Mouse (Mus musculus) hindbrain, embryonic 14.5 days (tissue): ENCODE data around the gene Rps6kc1. TPM values are rescaled to one million over a fixed set of nuclear protein-coding genes. Genes with fewer than 3 reads are reported as not detected.
A peak's percentile ranks its signal among the peaks of the same experiment; 100 is the strongest.

Experiments used
- ATAC-seq: fragments of 200-750 bp; cut with Nextera tagmentation; 2 replicates; pipeline ENCODE4 v1.8.0; 2017; ENCODE audit warnings: moderate number of reproducible peaks, mild to moderate bottlenecking, moderate TSS enrichment, moderate library complexity; ENCODE audit not compliant: low FRiP score
- DNase-seq: peaks from one replicate; pipeline ENCODE4 v3.0.0-alpha.2; 2015; ENCODE audit warnings: low spot score
- H3K27ac ChIP-seq: fragments of 300-500 bp; sonication (generic); 2 replicates; pipeline ENCODE4 v1.5.1; 2014; ENCODE audit warnings: mild to moderate bottlenecking, moderate library complexity
- H3K27me3 ChIP-seq: fragments of 300-500 bp; sonication (generic); 2 replicates; pipeline ENCODE4 v1.6.1; 2014; ENCODE audit warnings: mild to moderate bottlenecking, low read length, mixed read lengths; ENCODE audit not compliant: control insufficient read depth, insufficient read depth
- H3K36me3 ChIP-seq: fragments of 300-500 bp; sonication (generic); replicated peaks from 2 replicates; pipeline ENCODE4 v1.6.1; 2014; ENCODE audit not compliant: control insufficient read depth, insufficient read depth
- H3K4me1 ChIP-seq: fragments of 300-500 bp; sonication (generic); replicated peaks from 2 replicates; pipeline ENCODE4 v1.6.1; 2014; ENCODE audit warnings: antibody characterized with exemption, low read length, mixed read lengths; ENCODE audit not compliant: control insufficient read depth, insufficient read depth
- H3K4me2 ChIP-seq: fragments of 300-500 bp; sonication (generic); replicated peaks from 2 replicates; pipeline ENCODE4 v1.6.1; 2014; ENCODE audit warnings: mild to moderate bottlenecking, moderate library complexity
- H3K4me3 ChIP-seq: fragments of 300-500 bp; sonication (generic); replicated peaks from 2 replicates; pipeline ENCODE4 v1.5.1; 2014; ENCODE audit warnings: mild to moderate bottlenecking, low read length
- H3K9ac ChIP-seq: fragments of 300-500 bp; sonication (generic); 2 replicates; pipeline ENCODE4 v1.6.1; 2014
- H3K9me3 ChIP-seq: fragments of 300-500 bp; sonication (generic); 2 replicates; pipeline ENCODE4 v1.6.1; 2016; ENCODE audit warnings: low read length; ENCODE audit not compliant: control insufficient read depth
- WGBS: fragments of 180-500 bp; shearing (Covaris S2); extraction: QIAGEN DNeasy Blood & Tissue Kit; methylation state at CpG from one replicate; pipeline ENCODE4 v1.1.7; 2014; 5-methylcytosine and 5-hydroxymethylcytosine counted together
- polyA plus RNA-seq: library from polyadenylated mRNA; unstranded; fragments of >200 nt; fragmentation: Nextera tagmentation; extraction: Ambion mirVana; gene quantifications from 2 replicates; pipeline ENCODE4 v1.2.1, GENCODE M21; 2014

Gene Rps6kc1
- polyA plus RNA-seq, 1 experiment from 2014 or later: 27.7 TPM

DNA sequence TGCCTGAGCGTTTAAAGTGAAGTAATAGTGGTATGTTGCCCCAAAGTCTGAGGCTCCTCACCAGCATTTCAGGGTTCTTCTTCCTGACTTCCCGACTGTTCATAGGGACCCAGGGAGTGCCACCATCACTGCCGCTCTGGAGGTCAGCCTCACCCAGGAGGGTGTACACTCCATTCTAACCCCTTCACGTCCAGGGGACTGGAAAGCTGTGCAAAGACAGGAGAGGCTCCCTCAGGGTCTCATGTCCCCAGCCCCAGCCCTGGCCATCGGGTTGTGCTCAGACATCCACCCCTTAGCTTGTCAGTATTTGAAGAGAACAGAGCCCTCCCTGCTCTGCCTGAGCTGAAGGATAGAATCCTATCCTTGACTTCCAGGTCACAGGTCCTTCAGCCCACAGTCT lies 248.8 kb downstream of the Rps6kc1 start:
- Histone ChIP-seq H3K27me3 (no peaks in the 10 kb centered on the region), H3K27ac (no peak overlapping the region), H3K4me2 (no peak overlapping the region), H3K9me3 (no peaks in the 10 kb centered on the region), H3K4me3 (no peak overlapping the region), H3K4me1 (no peaks in the 10 kb centered on the region), H3K9ac (no peak overlapping the region), H3K36me3 (no peaks in the 10 kb centered on the region)
- ATAC-seq (no peak), DNase-seq (no peak)
- 73% methylated on average over 5 of the region's 5 CpGs for WGBS

DNA sequence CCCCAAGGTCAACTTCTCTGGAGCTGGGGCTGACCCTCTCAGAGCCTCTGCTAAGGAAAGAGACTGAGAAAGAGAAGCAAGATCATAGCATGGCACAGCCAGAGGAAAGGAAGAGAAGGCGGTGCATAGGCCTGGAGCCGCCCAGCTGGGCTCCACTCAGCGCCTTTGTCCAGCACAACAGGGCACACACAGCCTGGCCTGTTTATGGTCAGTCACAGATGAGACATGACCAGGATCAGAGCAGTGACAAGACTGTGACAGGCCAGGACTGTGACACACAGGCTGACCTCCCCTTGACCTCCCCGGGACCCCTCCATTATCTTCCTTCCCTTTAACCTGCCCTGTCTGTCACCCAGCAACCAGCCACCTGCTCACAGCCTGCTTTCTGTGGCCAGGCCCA lies 249.8 kb downstream of the Rps6kc1 start:
- ATAC-seq (peak; percentile 27; the same call in 1 of the 2 replicates), DNase-seq (no peak)
- WGBS: 29% methylated on average over 4 of the region's 4 CpGs

DNA sequence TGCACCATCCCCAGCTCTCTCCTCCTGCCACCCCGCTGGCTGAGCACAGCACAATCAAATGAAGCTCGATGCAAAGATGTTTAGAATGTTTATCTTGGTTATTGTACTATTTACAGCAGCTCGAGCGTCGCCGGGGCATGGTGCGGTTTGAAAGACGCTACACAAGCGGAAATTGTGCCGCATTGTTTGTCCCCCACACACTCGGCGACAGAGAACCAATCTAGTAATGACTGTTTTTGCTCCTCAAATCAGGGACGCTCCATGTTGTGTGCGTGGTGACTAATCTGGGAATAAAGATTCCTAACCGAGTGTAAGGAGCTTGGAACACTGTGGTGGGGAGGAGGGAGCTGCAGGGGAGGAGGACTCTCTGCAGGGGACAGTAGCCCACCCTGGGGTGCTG lies 250.3 kb downstream of the Rps6kc1 start:
- DNase-seq: no peak

More for the DNA sequence above, 249.8 kb downstream of the Rps6kc1 start:
- no peaks in the 10 kb centered on the region for H3K4me1 ChIP-seq
- no peaks in the 10 kb centered on the region for H3K27me3 ChIP-seq
- no peak overlapping the region for H3K27ac ChIP-seq
- no peak overlapping the region for H3K4me2 ChIP-seq
- H3K36me3 ChIP-seq: no peaks in the 10 kb centered on the region
- H3K4me3 ChIP-seq: no peak overlapping the region
- H3K9ac ChIP-seq: no peak overlapping the region
- H3K9me3 ChIP-seq: no peaks in the 10 kb centered on the region

DNA sequence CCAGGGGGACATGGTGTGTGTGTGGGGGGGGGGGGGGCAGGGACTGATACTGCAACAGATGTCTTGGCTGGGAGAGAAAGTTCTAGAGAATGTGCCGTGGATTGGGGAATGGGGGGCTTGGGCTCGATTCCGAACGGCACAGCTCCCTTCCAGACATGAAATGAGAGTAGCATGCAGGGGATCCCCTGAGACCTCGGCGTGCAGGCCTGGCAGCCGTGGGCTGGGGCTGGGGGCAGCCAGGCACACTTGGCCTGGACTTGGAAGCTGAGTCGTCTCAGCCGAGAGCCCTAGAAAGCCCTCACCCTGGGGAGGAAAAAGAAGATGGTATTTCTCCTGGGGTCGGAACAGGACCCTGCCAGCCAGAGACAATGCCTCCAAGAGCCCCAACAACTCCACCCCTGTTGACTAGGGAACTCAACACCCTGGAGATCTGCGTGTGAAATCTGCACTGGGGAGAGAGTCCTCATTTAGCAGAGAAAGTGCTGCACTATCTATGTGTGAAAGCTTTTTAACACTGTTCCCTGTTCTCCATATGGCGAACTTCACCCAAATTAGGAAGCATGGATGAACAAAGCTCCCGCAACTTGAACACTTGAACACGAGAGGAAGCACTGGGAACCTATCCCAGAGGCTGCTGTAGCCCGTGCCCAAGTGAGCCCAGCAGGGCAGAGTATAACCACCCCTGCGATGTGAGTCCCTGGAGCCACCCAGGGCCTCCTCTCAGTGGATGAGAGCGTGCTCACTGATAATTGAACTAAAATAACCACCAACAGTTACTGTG lies 251.7 kb downstream of the Rps6kc1 start:
- no peaks in the 10 kb centered on the region for H3K9me3 ChIP-seq
- H3K4me2 ChIP-seq: no peak overlapping the region
- no peaks in the 10 kb centered on the region for H3K27me3 ChIP-seq
- DNase-seq: no peak
- H3K4me3 ChIP-seq: no peak overlapping the region
- H3K4me1 ChIP-seq: peaks cover 8% of the 10 kb centered on the region; the same call in 1 of the 2 replicates
- WGBS: 77% methylated on average over 17 of the region's 17 CpGs
- H3K36me3 ChIP-seq: no peaks in the 10 kb centered on the region
- no peak overlapping the region for H3K27ac ChIP-seq
- ATAC-seq: no peak
- H3K9ac ChIP-seq: no peak overlapping the region

More for the DNA sequence above, 250.3 kb downstream of the Rps6kc1 start:
- H3K27me3 ChIP-seq: no peaks in the 10 kb centered on the region
- no peak overlapping the region for H3K4me2 ChIP-seq
- H3K4me3 ChIP-seq: no peak overlapping the region
- no peak overlapping the region for H3K27ac ChIP-seq
- no peak for ATAC-seq
- H3K4me1 ChIP-seq: 0 out of 2 replicates have a peak, but pooled peaks cover 3% of the 10 kb centered on the region
- no peaks in the 10 kb centered on the region for H3K36me3 ChIP-seq
- no peak overlapping the region for H3K9ac ChIP-seq
- H3K9me3 ChIP-seq: no peaks in the 10 kb centered on the region
- WGBS: 41% methylated on average over 15 of the region's 15 CpGs

DNA sequence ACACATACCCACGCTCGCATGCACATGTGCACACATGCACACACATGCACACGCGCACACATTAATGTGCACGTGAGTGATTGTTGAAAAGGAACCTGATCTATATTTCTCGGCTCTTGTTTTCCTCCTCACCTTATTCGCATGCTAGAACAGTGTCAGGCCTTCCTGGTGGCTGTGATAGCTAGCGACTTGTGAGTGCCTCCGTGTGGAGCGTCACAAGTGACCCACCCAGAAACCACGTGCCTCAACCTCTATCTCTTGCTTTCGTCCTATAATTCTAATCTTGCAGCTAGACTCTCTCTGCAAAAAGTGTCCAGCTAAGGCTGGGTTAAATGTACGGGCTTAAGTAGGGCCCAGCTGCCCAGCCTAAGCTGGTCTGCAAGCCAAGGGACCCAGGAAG lies 253.3 kb downstream of the Rps6kc1 start:
- no peak overlapping the region for H3K4me2 ChIP-seq
- no peak overlapping the region for H3K27ac ChIP-seq
- H3K9me3 ChIP-seq: no peaks in the 10 kb centered on the region
- H3K36me3 ChIP-seq: no peaks in the 10 kb centered on the region
- WGBS: 96% methylated on average over 13 of the region's 13 CpGs
- peaks cover 21% of the 10 kb centered on the region for H3K4me1 ChIP-seq
- no peaks in the 10 kb centered on the region for H3K27me3 ChIP-seq
- no peak overlapping the region for H3K4me3 ChIP-seq
- ATAC-seq (no peak), DNase-seq (no peak)
- no peak overlapping the region for H3K9ac ChIP-seq

DNA sequence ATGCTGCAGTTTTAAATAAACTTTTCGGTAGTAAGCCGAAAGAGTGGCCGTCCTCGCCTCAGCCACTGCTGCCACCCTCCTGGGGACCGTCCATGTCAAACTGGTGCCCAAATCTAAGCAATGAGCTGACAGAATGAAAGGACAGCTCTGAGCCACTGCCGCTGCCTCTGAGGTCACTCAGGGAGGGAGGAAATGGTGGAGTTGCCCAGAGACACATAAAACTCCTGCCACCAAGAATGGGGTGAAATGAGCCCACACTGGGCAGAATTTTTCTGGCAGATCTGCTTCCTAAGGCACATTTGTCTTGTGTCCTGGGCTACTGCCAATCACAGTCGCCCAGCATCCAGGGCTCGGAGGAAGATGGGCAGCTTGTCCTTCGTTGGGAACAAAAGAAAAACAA lies 255.5 kb downstream of the Rps6kc1 start:
- WGBS: 49% methylated on average over 9 of the region's 9 CpGs
- Histone ChIP-seq H3K4me2 (no peak overlapping the region), H3K27ac (no peak overlapping the region), H3K9ac (no peak overlapping the region), H3K4me3 (no peak overlapping the region), H3K36me3 (no peaks in the 10 kb centered on the region), H3K9me3 (no peaks in the 10 kb centered on the region), H3K27me3 (no peaks in the 10 kb centered on the region), H3K4me1 (peaks cover 21% of the 10 kb centered on the region)
- ATAC-seq (peak; percentile 31; the same call in 1 of the 2 replicates), DNase-seq (no peak)

DNA sequence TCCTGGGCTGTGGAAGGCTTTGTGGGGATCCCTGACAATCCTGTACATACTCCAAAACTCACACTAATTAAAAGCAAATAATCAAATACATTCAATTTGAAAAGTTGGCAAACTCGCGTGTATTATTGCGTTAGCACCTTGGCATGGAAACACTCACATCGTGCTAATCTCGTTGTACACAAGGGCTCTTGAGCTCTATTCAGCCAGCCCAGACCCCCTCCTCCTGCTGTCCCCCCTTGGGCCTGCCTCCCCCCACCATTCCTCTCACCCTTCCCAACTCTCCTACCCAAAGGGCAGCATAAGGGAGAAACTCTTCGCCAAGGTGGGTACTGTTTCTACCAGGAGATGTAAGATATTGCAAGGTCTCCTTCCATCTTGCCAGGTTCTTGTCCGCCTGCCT lies 255.9 kb downstream of the Rps6kc1 start:
- DNase-seq: no peak
- ATAC-seq: no peak
- no peak overlapping the region for H3K9ac ChIP-seq
- H3K36me3 ChIP-seq: no peaks in the 10 kb centered on the region
- no peaks in the 10 kb centered on the region for H3K27me3 ChIP-seq
- H3K4me3 ChIP-seq: no peak overlapping the region
- no peak overlapping the region for H3K4me2 ChIP-seq
- 69% methylated on average over 7 of the region's 7 CpGs for WGBS
- peak overlapping the region; percentile 76; the same call in 1 of the 2 replicates for H3K27ac ChIP-seq
- H3K4me1 ChIP-seq: peaks cover 21% of the 10 kb centered on the region
- H3K9me3 ChIP-seq: no peaks in the 10 kb centered on the region

DNA sequence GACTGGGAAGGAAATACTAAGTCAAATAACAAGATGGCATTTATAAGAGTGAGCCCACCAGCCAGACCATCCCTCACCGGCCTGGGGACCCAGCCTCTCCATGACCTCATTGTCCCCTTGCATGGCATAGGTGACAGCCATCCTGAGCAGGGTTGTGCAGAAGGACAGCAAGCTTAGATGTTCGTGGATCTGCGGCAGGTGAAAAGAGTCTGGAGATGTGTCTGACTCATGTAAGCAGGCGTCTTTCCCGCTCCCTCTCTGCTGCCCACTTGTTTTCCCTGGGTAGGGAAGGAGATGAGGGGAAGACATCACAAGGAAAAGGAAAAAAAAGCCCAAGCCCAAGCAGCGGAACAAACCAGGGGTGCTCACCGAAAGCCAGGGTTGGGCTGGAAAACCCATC lies 256.5 kb downstream of the Rps6kc1 start:
- no peaks in the 10 kb centered on the region for H3K36me3 ChIP-seq
- H3K9me3 ChIP-seq: no peaks in the 10 kb centered on the region
- ATAC-seq (no peak), DNase-seq (no peak)
- peaks cover 21% of the 10 kb centered on the region for H3K4me1 ChIP-seq
- no peak overlapping the region for H3K4me3 ChIP-seq
- 91% methylated on average over 7 of the region's 7 CpGs for WGBS
- no peak overlapping the region for H3K9ac ChIP-seq
- no peak overlapping the region for H3K4me2 ChIP-seq
- H3K27ac ChIP-seq: peak overlapping the region; percentile 76
- no peaks in the 10 kb centered on the region for H3K27me3 ChIP-seq

DNA sequence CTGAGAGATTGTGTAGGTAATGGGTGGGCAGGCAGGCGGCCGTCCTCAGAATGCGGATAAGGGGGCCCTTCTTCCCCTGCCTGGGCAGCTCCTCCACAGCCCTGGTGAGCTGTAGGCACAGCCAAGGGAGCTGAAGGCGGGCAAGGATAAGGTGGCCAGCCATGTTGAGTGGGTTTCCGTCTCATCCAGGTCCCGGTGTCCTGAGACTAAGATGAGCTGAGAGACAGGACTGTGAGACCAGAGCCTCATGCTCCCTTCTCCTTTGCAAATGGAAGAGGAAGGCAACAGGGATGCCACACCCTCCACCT lies 256.9 kb downstream of the Rps6kc1 start:
- DNase-seq: no peak
- H3K4me2 ChIP-seq: peak overlapping the region; percentile 31
- no peak for ATAC-seq
- no peaks in the 10 kb centered on the region for H3K36me3 ChIP-seq
- peaks cover 21% of the 10 kb centered on the region for H3K4me1 ChIP-seq
- no peaks in the 10 kb centered on the region for H3K27me3 ChIP-seq
- H3K27ac ChIP-seq: peak overlapping the region; percentile 76
- no peaks in the 10 kb centered on the region for H3K9me3 ChIP-seq
- 66% methylated on average over 6 of the region's 6 CpGs for WGBS
- no peak overlapping the region for H3K4me3 ChIP-seq
- H3K9ac ChIP-seq: no peak overlapping the region
